11 mouse cellular contexts compared by ENCODE assay signal in the genomic region with DNA sequence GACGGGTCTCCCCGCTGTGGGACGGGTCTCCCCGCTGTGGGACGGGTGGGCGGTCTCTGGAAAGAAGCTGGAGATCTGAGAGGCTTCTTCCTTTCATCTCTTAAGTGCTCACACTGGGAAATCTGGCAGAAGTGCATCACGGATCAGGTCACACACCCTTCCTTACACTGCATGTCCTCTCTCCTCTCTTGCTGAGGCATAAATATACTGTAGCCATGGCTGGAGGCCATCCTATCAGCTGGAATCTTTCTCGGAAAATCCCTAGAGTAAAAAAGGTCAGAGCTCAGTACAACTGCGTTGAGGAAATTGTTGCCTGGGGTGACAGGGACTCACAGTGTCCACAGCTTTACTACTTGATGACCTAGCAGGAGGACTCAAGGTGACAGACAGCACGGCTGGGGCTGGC. TPM values are rescaled to one million over a fixed set of nuclear protein-coding genes. Genes with fewer than 3 reads are reported as not detected.
A peak's percentile ranks its signal among the peaks of the same experiment; 100 is the strongest.
DNase-seq lines count a peak whose midpoint lies in the region; ATAC-seq lines count a peak whose summit lies in the region.
"Had no signal": no experiment of that assay in that cellular context is flagged by ENCODE, and none has a peak within 500 bp of the region (broad histone marks: within the 10 kb centered on the region; RNA-seq: fewer than 3 reads in every experiment).

No protein-coding gene starts in this region.

- H3K27ac ChIP-seq in hindbrain, embryonic 10.5 days = peak overlapping the region; percentile 50
- no peak overlapping the region; the same call in 1 of the 2 replicates for H3K27ac ChIP-seq in hindbrain, embryonic 14.5 days
- H3K27ac ChIP-seq in heart, embryonic 13.5 days (replicated peaks) = peak overlapping the region; percentile 69
- no peak overlapping the region for H3K27ac ChIP-seq in forebrain, embryonic 14.5 days (ENCODE audit: low read depth, low read length)
- H3K27ac ChIP-seq: liver, embryonic 12.5 days had no signal

- ATAC-seq in hindbrain, embryonic 14.5 days (ENCODE audit: low FRiP score) = no peak; the same call in 1 of the 2 replicates
- ATAC-seq in heart, embryonic 13.5 days (ENCODE audit: extremely low read depth, insufficient number of reproducible peaks, low FRiP score, low TSS enrichment) = no peak
- ATAC-seq in frontal cortex, adult (ENCODE audit: low TSS enrichment) = no peak
- ATAC-seq in forebrain, embryonic 14.5 days = no peak
- ATAC-seq: liver, embryonic 12.5 days had no signal

- 45% methylated on average over 10 of the region's 10 CpGs for WGBS in hindbrain, embryonic 10.5 days
- 55% methylated on average over 10 of the region's 10 CpGs for WGBS in hindbrain, embryonic 14.5 days
- 36% methylated on average over 10 of the region's 10 CpGs for WGBS in heart, embryonic 13.5 days
- WGBS in forebrain, embryonic 14.5 days = 78% methylated on average over 10 of the region's 10 CpGs

- peaks cover 24% of the 10 kb centered on the region for H3K36me3 ChIP-seq in hindbrain, embryonic 10.5 days
- no peaks in the 10 kb centered on the region for H3K36me3 ChIP-seq in hindbrain, embryonic 14.5 days (replicated peaks; ENCODE audit: control insufficient read depth, insufficient read depth)
- no peaks in the 10 kb centered on the region for H3K36me3 ChIP-seq in heart, embryonic 13.5 days
- H3K36me3 ChIP-seq in forebrain, embryonic 14.5 days (ENCODE audit: control insufficient read depth, insufficient read depth, low read length) = no peaks in the 10 kb centered on the region
- H3K36me3 ChIP-seq: liver, embryonic 12.5 days had no signal

- H3K4me3 ChIP-seq in hindbrain, embryonic 10.5 days = no peak overlapping the region
- no peak overlapping the region for H3K4me3 ChIP-seq in hindbrain, embryonic 14.5 days (replicated peaks; ENCODE audit: low read length)
- no peak overlapping the region for H3K4me3 ChIP-seq in heart, embryonic 13.5 days
- no peak overlapping the region for H3K4me3 ChIP-seq in forebrain, embryonic 14.5 days (ENCODE audit: low read depth, low read length)
- H3K4me3 ChIP-seq: liver, embryonic 12.5 days had no signal

- no peak overlapping the region for H3K9ac ChIP-seq in hindbrain, embryonic 14.5 days
- H3K9ac ChIP-seq in heart, embryonic 13.5 days = peak overlapping the region; percentile 58
- H3K9ac ChIP-seq in forebrain, embryonic 14.5 days (ENCODE audit: low read length) = no peak overlapping the region
- H3K9ac ChIP-seq: liver, embryonic 12.5 days had no signal

- no peak overlapping the region for H3K4me2 ChIP-seq in hindbrain, embryonic 14.5 days (replicated peaks)
- H3K4me2 ChIP-seq in heart, embryonic 13.5 days = peak overlapping the region; percentile 42
- H3K4me2 ChIP-seq in forebrain, embryonic 14.5 days (ENCODE audit: low read length) = no peak overlapping the region
- H3K4me2 ChIP-seq: liver, embryonic 12.5 days had no signal

- DNase-seq in hindbrain, embryonic 10.5 days (ENCODE audit: low spot score) = no peak
- DNase-seq in hindbrain, embryonic 14.5 days (ENCODE audit: low spot score) = no peak
- DNase-seq in adrenal gland, postnatal 36 days = peak; percentile 26 to 32
- peak; percentile 69 for DNase-seq in kidney, postnatal 14 days
- DNase-seq in layer of hippocampus, adult 8-10 months (ENCODE audit: low spot score in 2 of 2) = no peak
- DNase-seq in forebrain, embryonic 14.5 days (ENCODE audit: low spot score) = no peak
- DNase-seq: right cerebral cortex, postnatal 4 days; thymus, postnatal 25 days had no signal

- no peaks in the 10 kb centered on the region for H3K9me3 ChIP-seq in hindbrain, embryonic 10.5 days
- H3K9me3 ChIP-seq in hindbrain, embryonic 14.5 days (ENCODE audit: control insufficient read depth, low read length) = no peaks in the 10 kb centered on the region
- H3K9me3 ChIP-seq in heart, embryonic 13.5 days = no peaks in the 10 kb centered on the region
- H3K9me3 ChIP-seq in forebrain, embryonic 14.5 days (replicated peaks; ENCODE audit: control insufficient read depth, low read length) = no peaks in the 10 kb centered on the region
- H3K9me3 ChIP-seq: liver, embryonic 12.5 days had no signal

- peaks cover 43% of the 10 kb centered on the region for H3K4me1 ChIP-seq in hindbrain, embryonic 10.5 days (replicated peaks)
- peaks cover 40% of the 10 kb centered on the region for H3K4me1 ChIP-seq in hindbrain, embryonic 14.5 days (replicated peaks; ENCODE audit: control insufficient read depth, insufficient read depth, low read length)
- peaks cover 59% of the 10 kb centered on the region for H3K4me1 ChIP-seq in heart, embryonic 13.5 days
- peaks cover 30% of the 10 kb centered on the region for H3K4me1 ChIP-seq in forebrain, embryonic 14.5 days (ENCODE audit: control insufficient read depth, insufficient read depth, low read length)

- no peaks in the 10 kb centered on the region for H3K27me3 ChIP-seq in hindbrain, embryonic 10.5 days (ENCODE audit: insufficient read depth, poor library complexity, severe bottlenecking)
- H3K27me3 ChIP-seq in hindbrain, embryonic 14.5 days (ENCODE audit: control insufficient read depth, insufficient read depth, low read length) = no peaks in the 10 kb centered on the region
- H3K27me3 ChIP-seq in heart, embryonic 13.5 days (replicated peaks) = no peaks in the 10 kb centered on the region
- no peaks in the 10 kb centered on the region for H3K27me3 ChIP-seq in forebrain, embryonic 14.5 days (replicated peaks; ENCODE audit: control insufficient read depth, insufficient read depth, low read length)
- H3K27me3 ChIP-seq: liver, embryonic 12.5 days had no signal

RNA-seq across cellular contexts. Expression of gene Oaz2, which starts 53.4 kb away (rescaled TPM):
- 242 and 269 TPM in 2 replicates for polyA plus RNA-seq in hindbrain, embryonic 10.5 days (2016; fragmentation: Nextera tagmentation; extraction: Ambion mirVana)
- polyA plus RNA-seq in hindbrain, embryonic 14.5 days (2014; fragmentation: Nextera tagmentation; extraction: Ambion mirVana) = 280 and 287 TPM in 2 replicates
- total RNA-seq in adrenal gland, postnatal 36 days (2021) = 100 to 1,000 TPM; 128 to 130 TPM
- 249 and 267 TPM in 2 replicates for polyA plus RNA-seq in heart, embryonic 13.5 days (2015; fragmentation: Nextera tagmentation; extraction: Ambion mirVana)
- 100 to 1,000 TPM; 188 to 226 (median 208) TPM for total RNA-seq in layer of hippocampus, adult 8-10 months (2022)
- 206 and 233 TPM in 2 replicates for polyA plus RNA-seq in forebrain, embryonic 14.5 days (2014; fragmentation: Nextera tagmentation; extraction: Ambion mirVana)

Comparison
In these comparisons a context has a peak if more than half of its experiments do, and no peak if none do; other contexts are left out.
1. H3K27ac ChIP-seq: peak in hindbrain, embryonic 10.5 days (single experiment) and heart, embryonic 13.5 days (single experiment); none in hindbrain, embryonic 14.5 days (single experiment) and forebrain, embryonic 14.5 days (single experiment).
2. DNase-seq: peak in adrenal gland, postnatal 36 days (2 of 2) and kidney, postnatal 14 days (single experiment); none in hindbrain, embryonic 10.5 days (single experiment), hindbrain, embryonic 14.5 days (single experiment), layer of hippocampus, adult 8-10 months (0 of 2) and forebrain, embryonic 14.5 days (single experiment).